Mouse (Mus musculus): ENCODE results near the gene Rtn4rl1.

The Rtn4rl1 gene

DNA sequence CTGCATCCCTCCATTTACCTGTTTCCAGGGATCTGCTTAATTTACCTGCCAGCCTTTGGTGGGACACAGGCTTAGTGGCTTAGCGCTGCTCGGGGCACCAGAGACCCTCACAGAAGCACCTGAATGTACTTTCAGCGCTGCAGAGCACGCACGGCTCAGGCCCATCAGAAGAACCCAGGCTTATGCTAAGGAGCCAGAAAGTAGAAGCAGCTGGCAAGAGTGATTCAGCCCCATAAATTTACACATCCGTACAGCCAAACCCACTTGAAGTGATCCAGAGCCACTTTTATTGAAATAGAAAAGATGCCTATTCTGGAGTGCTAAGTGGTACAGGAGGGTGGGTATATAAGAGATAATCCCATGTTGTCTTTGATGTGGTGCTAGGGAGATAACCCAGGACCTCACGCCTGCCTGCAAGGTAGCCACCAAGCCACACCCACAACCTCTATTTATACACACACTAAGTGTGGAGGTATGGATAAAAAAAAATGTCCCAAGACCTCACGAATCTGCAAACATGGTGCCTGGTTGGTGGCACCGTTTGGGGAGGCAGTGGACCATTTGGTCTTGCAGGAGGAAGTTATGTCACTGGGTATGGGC, 102.9 kb downstream of the Rtn4rl1 start:
- no peak for DNase-seq (ENCODE audit: low spot score)

DNA sequence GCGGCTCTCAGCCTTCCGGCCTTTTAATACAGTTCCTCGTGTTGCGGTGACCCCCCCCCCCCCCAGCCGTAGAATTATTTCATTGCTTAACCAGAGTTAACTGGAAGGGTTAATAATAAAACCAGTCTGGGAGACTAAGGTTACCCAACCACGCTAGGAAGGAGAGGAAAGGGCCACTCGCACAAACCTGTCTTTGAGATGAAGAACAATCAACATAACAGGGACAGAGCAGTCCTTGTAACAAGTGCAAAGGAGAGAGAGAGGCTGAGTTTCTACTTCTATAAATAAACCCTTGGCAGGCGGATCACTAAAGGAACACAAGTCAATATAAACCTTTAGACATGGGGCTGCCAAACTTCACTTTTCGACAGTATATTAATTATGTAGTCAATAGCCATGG, 104.0 kb downstream of the Rtn4rl1 start:
- no peak for DNase-seq (ENCODE audit: low spot score)

DNA sequence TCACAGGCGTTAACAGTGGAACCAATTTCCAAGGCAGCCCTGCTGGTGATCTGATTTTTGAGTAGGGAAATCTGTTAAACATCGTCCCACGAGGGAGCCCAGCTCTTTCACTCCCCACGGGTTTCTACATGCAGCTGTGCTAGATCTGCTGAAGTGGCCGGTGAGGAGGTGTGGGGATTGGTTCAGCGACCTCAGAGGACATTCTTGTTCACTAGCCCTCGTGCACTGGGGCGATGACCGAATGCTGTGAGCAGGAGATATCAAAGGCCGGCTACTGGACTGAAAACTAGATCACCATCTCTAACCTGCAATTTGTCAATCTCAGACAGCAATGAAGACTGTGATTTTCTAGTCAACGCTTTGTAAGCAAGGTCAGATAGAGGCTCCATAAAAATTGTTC, 104.9 kb downstream of the Rtn4rl1 start:
- no peak for DNase-seq (ENCODE audit: low spot score)

DNA sequence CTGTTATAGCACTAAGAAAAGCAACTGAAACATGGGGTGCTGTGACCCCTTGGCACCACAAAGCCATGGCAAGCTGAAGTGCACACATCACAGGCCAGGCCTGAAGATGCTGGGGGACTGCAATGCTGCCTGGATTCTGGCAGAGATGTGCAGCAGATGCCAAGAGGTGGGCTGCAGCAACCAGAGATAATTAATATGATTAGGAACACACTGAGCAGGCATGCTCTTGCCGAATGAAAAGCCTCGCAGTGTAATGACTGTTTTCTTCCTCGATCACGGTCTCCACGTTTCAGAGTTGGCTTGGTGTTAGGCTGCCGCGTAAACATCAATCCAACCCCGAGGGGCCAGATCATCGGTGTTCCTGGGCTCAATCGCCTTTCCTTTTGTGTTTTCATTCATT, 106.2 kb downstream of the Rtn4rl1 start:
- DNase-seq (ENCODE audit: low spot score): no peak

DNA sequence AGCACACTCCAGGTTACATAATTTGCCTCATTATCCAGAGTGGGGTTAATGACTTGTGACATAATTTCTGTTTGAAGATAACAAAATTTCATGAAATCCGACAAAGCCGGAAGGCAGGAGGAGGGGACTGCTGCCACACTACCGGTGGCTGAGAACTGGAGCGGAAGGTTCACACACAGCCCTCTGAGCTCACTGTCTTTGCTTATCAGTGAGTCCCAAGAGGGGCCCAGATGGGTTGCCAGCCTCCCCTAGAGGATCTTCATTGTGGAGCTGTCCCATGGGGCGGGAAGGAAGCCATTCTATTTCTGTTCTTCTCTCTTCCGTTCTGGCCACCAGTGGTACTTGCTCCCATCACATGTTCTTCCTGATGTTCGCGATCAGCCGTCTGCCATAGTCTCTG, 107.4 kb downstream of the Rtn4rl1 start:
- DNase-seq (ENCODE audit: low spot score): no peak

DNA sequence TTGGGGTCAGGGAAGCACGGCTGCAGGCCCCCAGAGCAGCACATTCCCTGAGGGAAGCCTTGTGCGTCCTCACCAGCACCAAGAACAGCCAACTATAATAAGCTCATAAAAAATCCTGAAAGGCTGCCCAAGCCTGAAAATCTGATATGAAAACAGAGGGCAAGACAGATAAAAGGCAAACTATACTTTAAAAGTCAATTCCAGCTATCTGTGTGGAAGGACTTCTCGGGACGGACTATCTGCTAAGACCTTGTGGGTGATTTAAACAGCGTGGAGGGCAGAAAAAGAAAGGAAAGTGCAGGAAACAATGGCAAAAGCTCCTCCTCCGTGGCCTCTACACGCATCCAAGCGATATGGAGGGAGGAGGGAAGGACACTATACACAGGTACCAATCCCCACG, 111.2 kb downstream of the Rtn4rl1 start:
- no peak for DNase-seq (ENCODE audit: low spot score)

DNA sequence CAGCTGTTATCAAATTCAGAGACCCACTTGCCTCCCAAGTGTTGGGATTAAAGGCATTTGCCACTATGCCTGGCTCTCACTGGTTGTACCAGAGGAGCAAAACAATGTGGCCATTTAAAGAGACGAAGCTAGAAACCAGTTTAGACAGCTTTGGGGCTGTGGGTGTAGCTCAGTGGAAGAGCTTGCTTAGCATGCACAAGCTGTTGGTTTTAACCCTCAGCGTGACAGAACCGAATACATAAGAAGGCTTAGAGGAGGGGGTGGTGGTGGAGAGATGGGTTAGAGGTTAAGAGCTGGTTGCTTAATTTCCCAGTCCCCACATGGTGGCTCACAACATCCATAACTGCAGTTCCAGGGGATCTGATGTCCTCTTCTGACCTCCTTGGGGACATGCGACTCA, 115.1 kb downstream of the Rtn4rl1 start:
- no peak for DNase-seq (ENCODE audit: low spot score)

DNA sequence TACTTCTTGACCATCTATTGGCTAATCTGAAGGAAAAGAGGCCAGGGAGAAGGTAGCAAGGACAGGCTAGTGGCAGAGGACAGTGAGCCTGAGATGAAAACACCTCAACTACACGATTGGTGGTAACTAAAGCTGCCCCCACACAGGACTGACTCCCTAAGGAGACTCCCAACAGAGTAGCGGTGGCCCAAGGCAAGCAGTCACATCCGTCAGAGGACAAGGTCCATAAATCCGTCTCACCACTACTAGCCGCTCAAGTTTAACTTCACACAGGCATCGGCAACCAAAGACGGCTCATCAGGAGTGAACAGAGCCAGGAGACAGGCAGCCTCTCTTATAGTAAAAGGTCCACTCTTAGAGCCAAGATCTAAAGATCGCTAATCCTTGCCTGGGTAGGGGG, 117.2 kb downstream of the Rtn4rl1 start:
- DNase-seq (ENCODE audit: low spot score): no peak

DNA sequence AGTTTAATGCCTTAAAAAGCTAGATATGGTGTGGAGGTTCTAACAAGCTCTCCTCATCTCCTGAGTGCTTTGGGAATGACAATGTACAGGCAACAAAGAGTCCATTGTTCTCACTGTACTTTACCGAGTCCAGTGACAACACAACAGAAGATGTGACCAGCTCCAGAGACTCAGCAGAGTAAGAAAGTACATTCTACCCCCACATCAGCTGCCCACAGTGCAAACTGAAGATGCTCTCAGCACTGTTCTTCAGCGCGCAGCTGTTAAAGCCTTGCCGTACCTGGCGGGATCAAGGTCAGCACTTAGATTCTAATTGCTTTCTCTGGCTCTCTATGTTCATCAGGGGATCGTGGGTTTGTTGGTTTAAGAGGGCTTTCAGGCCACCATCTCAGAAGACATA, 118.2 kb downstream of the Rtn4rl1 start:
- no peak for DNase-seq (ENCODE audit: low spot score)

DNA sequence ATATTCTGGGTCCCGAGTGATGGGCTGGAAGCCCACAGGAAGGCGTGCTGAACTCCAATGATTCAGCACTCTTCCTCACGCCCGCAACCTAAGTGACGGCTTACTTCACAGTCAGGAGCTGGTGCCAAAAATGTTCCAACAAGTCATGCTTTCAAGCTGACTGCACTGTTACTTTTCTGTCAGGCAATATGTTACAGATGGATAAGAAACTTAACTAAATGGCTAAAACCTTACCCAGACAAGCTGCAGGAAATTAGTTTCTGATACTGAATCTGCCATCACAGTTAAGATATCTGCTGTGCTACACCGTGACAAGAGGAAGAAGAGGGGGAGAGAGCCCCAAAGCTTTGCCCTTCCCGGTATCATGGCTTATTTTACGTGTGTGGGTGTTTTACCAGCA, 120.3 kb downstream of the Rtn4rl1 start:
- no peak for DNase-seq (ENCODE audit: low spot score)
